Mouse (Mus musculus) CD4-positive helper T cell, adult 2 months (primary cell): Measurements from ENCODE around the gene Rfx3.
A peak's percentile ranks its signal among the peaks of the same experiment; 100 is the strongest.

Experiments used
- DNase-seq: peaks from one replicate; pipeline ENCODE4 v3.0.0-alpha.2; 2012; ENCODE audit warnings: low read depth, missing footprints, low spot score

Gene Rfx3

GRCm38 (mm10) chr19:27905976-27906375, 105.0 kb downstream of the Rfx3 start:
- DNase-seq, result no peak

- DNase-seq, result no peak
Observed at GRCm38 (mm10) chr19:27905172-27905571, 105.8 kb downstream of the Rfx3 start.

GRCm38 (mm10) chr19:27904655-27905054, 106.3 kb downstream of the Rfx3 start:
- no peak for DNase-seq

- no peak for DNase-seq
Observed at GRCm38 (mm10) chr19:27904209-27904608, 106.8 kb downstream of the Rfx3 start.

GRCm38 (mm10) chr19:27902601-27903000, 108.4 kb downstream of the Rfx3 start:
- DNase-seq, result no peak

- no peak for DNase-seq
Observed at GRCm38 (mm10) chr19:27901693-27902092, 109.3 kb downstream of the Rfx3 start.

- DNase-seq, result no peak
Observed at GRCm38 (mm10) chr19:27884520-27884919, 126.4 kb downstream of the Rfx3 start.

- DNase-seq, result no peak
Observed at GRCm38 (mm10) chr19:27877429-27877828, 133.5 kb downstream of the Rfx3 start.

GRCm38 (mm10) chr19:27870794-27871193, 140.2 kb downstream of the Rfx3 start:
- no peak for DNase-seq

GRCm38 (mm10) chr19:27859641-27860040, 151.3 kb downstream of the Rfx3 start:
- no peak for DNase-seq

GRCm38 (mm10) chr19:27848946-27849345, 162.0 kb downstream of the Rfx3 start:
- DNase-seq, result no peak

- no peak for DNase-seq
Observed at GRCm38 (mm10) chr19:27847055-27847454, 163.9 kb downstream of the Rfx3 start.

- no peak for DNase-seq
Observed at GRCm38 (mm10) chr19:27838635-27839034, 172.3 kb downstream of the Rfx3 start.

- no peak for DNase-seq
Observed at GRCm38 (mm10) chr19:27838041-27838440, 172.9 kb downstream of the Rfx3 start.

GRCm38 (mm10) chr19:27832448-27832847, 178.5 kb downstream of the Rfx3 start:
- DNase-seq, result no peak

GRCm38 (mm10) chr19:27828316-27828715, 182.7 kb downstream of the Rfx3 start:
- DNase-seq, result no peak

GRCm38 (mm10) chr19:27817661-27818060, 193.3 kb downstream of the Rfx3 start:
- DNase-seq, result no peak

GRCm38 (mm10) chr19:27780030-27780429, 230.9 kb downstream of the Rfx3 start:
- peak; percentile 11 for DNase-seq

- DNase-seq, result no peak
Observed at GRCm38 (mm10) chr19:27770716-27771265, 240.2 kb downstream of the Rfx3 start.

GRCm38 (mm10) chr19:27768444-27768843, 242.5 kb downstream of the Rfx3 start:
- no peak for DNase-seq

- DNase-seq, result no peak
Observed at GRCm38 (mm10) chr19:27760309-27760708, 250.7 kb downstream of the Rfx3 start.

GRCm38 (mm10) chr19:27759347-27759746, 251.6 kb downstream of the Rfx3 start:
- DNase-seq, result no peak

GRCm38 (mm10) chr19:27747301-27747700, 263.7 kb downstream of the Rfx3 start:
- no peak for DNase-seq

GRCm38 (mm10) chr19:27738908-27739307, 272.1 kb downstream of the Rfx3 start:
- no peak for DNase-seq
